Mouse (Mus musculus) 416B (cell line): ENCODE measurements around the gene Sash1.

Source experiments
- DNase-seq: peaks from one replicate; pipeline ENCODE4 v3.0.0; 2011; ENCODE audit warnings: low read depth

The Sash1 gene

GRCm38 (mm10) chr10:8851625-8852024 lies 34.2 kb downstream of the Sash1 start:
- no peak for DNase-seq

GRCm38 (mm10) chr10:8847974-8848373 lies 37.9 kb downstream of the Sash1 start:
- no peak for DNase-seq

- no peak for DNase-seq
Observed at GRCm38 (mm10) chr10:8846258-8846657, 39.6 kb downstream of the Sash1 start.

GRCm38 (mm10) chr10:8845230-8845770 lies 40.6 kb downstream of the Sash1 start:
- no peak for DNase-seq

- no peak for DNase-seq
Observed at GRCm38 (mm10) chr10:8839956-8840355, 45.9 kb downstream of the Sash1 start.

GRCm38 (mm10) chr10:8833816-8834464 lies 51.9 kb downstream of the Sash1 start:
- peak; percentile 16 for DNase-seq

GRCm38 (mm10) chr10:8826303-8826702 lies 59.6 kb downstream of the Sash1 start:
- DNase-seq, result no peak

GRCm38 (mm10) chr10:8825874-8826273 lies 60.0 kb downstream of the Sash1 start:
- DNase-seq, result no peak

GRCm38 (mm10) chr10:8818066-8818465 lies 67.8 kb downstream of the Sash1 start:
- no peak for DNase-seq

GRCm38 (mm10) chr10:8813984-8814578 lies 71.8 kb downstream of the Sash1 start:
- no peak for DNase-seq

- DNase-seq, result no peak
Observed at GRCm38 (mm10) chr10:8813259-8813658, 72.6 kb downstream of the Sash1 start.

- DNase-seq, result no peak
Observed at GRCm38 (mm10) chr10:8812807-8813206, 73.1 kb downstream of the Sash1 start.

- no peak for DNase-seq
Observed at GRCm38 (mm10) chr10:8811261-8812039, 74.4 kb downstream of the Sash1 start.

GRCm38 (mm10) chr10:8810496-8810895 lies 75.4 kb downstream of the Sash1 start:
- no peak for DNase-seq

GRCm38 (mm10) chr10:8808383-8808782 lies 77.5 kb downstream of the Sash1 start:
- no peak for DNase-seq

GRCm38 (mm10) chr10:8807581-8807980 lies 78.3 kb downstream of the Sash1 start:
- DNase-seq, result no peak

- no peak for DNase-seq
Observed at GRCm38 (mm10) chr10:8805402-8805801, 80.5 kb downstream of the Sash1 start.

- DNase-seq, result no peak
Observed at GRCm38 (mm10) chr10:8804292-8804691, 81.6 kb downstream of the Sash1 start.

GRCm38 (mm10) chr10:8801719-8802347 lies 84.0 kb downstream of the Sash1 start:
- no peak for DNase-seq

- no peak for DNase-seq
Observed at GRCm38 (mm10) chr10:8801139-8801613, 84.7 kb downstream of the Sash1 start.

- DNase-seq, result no peak
Observed at GRCm38 (mm10) chr10:8797826-8798225, 88.0 kb downstream of the Sash1 start.

- peak; percentile 42 for DNase-seq
Observed at GRCm38 (mm10) chr10:8795336-8795735, 90.5 kb downstream of the Sash1 start.
